Mouse (Mus musculus): Measurements from ENCODE around the gene Atf3. TPM values are rescaled to one million over a fixed set of nuclear protein-coding genes. Genes with fewer than 3 reads are reported as not detected.

Gene Atf3
- polyA plus RNA-seq, 1 experiment from 2014 or later, result 5.6 TPM

DNA sequence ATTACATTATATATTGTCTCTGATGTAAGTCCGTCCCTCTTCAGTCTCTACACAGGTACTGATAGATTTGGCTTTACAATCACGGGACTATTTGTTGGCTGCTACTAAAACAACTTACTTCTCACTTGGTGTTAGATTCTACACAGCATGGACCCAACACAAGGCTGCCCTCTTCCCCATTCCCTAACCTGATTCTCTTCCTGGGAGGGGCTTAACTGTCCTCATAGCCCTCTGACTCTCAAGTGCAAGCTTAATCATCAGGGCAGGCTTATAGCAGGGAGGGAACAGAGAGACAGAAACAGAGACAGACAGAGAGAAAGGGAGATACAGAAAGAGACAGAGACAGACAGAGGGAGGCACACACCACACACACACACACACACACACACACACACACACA lies 86.1 kb downstream of the Atf3 start:
- Histone ChIP-seq H3K9ac (ENCODE audit: low read depth, low read length) (no peak overlapping the region), H3K36me3 (ENCODE audit: control insufficient read depth, insufficient read depth, low read length) (no peaks in the 10 kb centered on the region), H3K4me1 (ENCODE audit: control insufficient read depth, insufficient read depth, low read length) (peaks cover 9% of the 10 kb centered on the region), H3K4me3 (ENCODE audit: low read length) (no peak overlapping the region), H3K4me2 (ENCODE audit: low read depth, low read length) (no peak overlapping the region), H3K27ac (ENCODE audit: low read length) (no peak overlapping the region), H3K9me3 (ENCODE audit: control insufficient read depth, low read length) (no peaks in the 10 kb centered on the region), H3K27me3 (replicated peaks; ENCODE audit: control insufficient read depth, insufficient read depth, low read length) (no peaks in the 10 kb centered on the region)
- 91% methylated on average over 2 of the region's 2 CpGs for WGBS
- no peak for ATAC-seq

DNA sequence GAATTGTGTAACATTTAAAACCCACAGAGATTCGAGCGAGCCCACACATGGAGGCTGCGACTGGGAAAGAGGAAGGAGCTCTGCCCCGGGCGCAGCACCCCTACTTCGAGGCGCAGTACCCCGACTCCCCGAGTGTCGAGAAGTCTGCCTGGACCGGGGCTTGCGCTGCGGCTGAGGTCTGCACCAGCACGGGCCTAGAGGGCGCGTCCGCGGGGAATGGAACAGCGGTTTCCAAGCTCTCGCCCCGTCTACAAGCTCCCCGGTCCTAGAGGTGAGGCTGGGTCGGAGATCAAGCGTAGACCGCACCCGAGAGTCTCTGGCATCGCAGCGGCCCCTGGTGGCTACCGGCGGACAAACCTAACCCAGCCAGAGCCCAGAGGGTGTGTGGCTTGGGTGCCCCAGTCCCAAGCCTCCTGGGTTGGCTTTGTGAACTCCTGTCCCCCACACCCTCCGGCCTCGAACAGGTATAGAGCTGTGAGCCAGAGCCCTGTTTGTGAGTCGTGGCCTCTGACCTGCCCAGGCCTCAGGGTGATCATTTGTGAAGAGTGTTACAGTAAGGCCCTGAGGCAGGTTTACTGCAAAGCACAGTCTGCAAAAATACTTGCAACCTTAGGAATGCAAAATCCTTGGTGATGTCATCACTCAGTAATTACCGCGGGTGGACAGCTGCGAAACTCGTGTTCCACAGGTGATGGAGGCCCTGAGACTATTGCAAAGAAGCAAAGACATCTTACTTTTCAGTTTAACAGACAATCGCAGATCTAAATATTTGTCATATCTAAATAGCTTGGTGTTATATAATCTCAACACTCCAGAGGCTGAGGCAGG lies 91.8 kb downstream of the Atf3 start:
- Histone ChIP-seq H3K27me3 (replicated peaks; ENCODE audit: control insufficient read depth, insufficient read depth, low read length) (no peaks in the 10 kb centered on the region), H3K36me3 (ENCODE audit: control insufficient read depth, insufficient read depth, low read length) (no peaks in the 10 kb centered on the region), H3K9me3 (ENCODE audit: control insufficient read depth, low read length) (no peaks in the 10 kb centered on the region), H3K9ac (ENCODE audit: low read depth, low read length) (peak overlapping the region; percentile 55), H3K4me2 (ENCODE audit: low read depth, low read length) (peak overlapping the region; percentile 60), H3K27ac (ENCODE audit: low read length) (no peak overlapping the region), H3K4me1 (ENCODE audit: control insufficient read depth, insufficient read depth, low read length) (no peaks in the 10 kb centered on the region), H3K4me3 (ENCODE audit: low read length) (peak overlapping the region; percentile 38)
- ATAC-seq, result peak; percentile 96
- WGBS, result 16% methylated on average over 38 of the region's 38 CpGs

DNA sequence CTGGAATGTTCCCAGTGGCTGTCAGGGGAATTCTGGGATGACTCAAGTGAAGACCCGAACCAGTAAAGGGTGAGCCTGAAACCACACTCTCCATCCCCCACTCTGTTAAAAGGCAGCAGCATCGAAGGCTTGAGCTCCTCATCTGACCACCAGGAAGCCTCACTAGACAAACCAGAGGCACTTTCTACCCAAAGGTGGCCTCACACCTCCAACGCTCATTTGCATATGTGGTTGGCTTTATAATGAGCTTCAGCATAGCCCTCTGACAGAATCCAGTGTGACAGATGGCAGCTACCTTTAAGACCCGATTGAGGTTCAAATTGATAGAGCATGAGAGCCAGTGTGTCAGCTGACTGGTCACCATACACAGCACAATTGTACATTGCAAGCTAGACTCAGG lies 93.6 kb downstream of the Atf3 start:
- Histone ChIP-seq H3K36me3 (ENCODE audit: control insufficient read depth, insufficient read depth, low read length) (no peaks in the 10 kb centered on the region), H3K4me2 (ENCODE audit: low read depth, low read length) (no peak overlapping the region), H3K4me1 (ENCODE audit: control insufficient read depth, insufficient read depth, low read length) (no peaks in the 10 kb centered on the region), H3K9me3 (ENCODE audit: control insufficient read depth, low read length) (no peaks in the 10 kb centered on the region), H3K9ac (ENCODE audit: low read depth, low read length) (no peak overlapping the region), H3K27ac (ENCODE audit: low read length) (no peak overlapping the region), H3K4me3 (ENCODE audit: low read length) (no peak overlapping the region), H3K27me3 (replicated peaks; ENCODE audit: control insufficient read depth, insufficient read depth, low read length) (no peaks in the 10 kb centered on the region)
- ATAC-seq, result no peak
- WGBS, result 66% methylated on average over 4 of the region's 4 CpGs

DNA sequence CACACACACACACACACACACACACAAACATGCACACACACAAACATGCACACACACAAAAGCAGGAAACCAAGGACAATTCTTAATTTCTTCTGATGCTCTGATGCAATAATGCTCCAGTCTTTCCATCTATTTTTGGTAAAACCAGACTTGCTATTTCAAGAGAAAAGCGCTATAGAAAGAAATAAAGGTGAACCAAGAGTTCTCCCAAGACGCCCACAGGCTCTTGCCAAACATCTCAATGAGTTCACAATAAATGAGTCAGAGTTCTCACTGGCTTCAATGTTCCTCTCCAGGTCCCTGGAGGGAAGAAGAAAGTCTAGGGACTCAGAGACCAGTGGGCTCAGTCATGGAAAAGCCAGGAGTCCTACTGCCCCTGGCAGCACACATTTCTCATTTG lies 94.1 kb downstream of the Atf3 start:
- Histone ChIP-seq H3K4me2 (ENCODE audit: low read depth, low read length) (no peak overlapping the region), H3K9me3 (ENCODE audit: control insufficient read depth, low read length) (no peaks in the 10 kb centered on the region), H3K36me3 (ENCODE audit: control insufficient read depth, insufficient read depth, low read length) (no peaks in the 10 kb centered on the region), H3K27me3 (replicated peaks; ENCODE audit: control insufficient read depth, insufficient read depth, low read length) (no peaks in the 10 kb centered on the region), H3K27ac (ENCODE audit: low read length) (no peak overlapping the region), H3K4me1 (ENCODE audit: control insufficient read depth, insufficient read depth, low read length) (no peaks in the 10 kb centered on the region), H3K9ac (ENCODE audit: low read depth, low read length) (no peak overlapping the region), H3K4me3 (ENCODE audit: low read length) (no peak overlapping the region)
- 77% methylated on average over 2 of the region's 2 CpGs for WGBS
- no peak for ATAC-seq

DNA sequence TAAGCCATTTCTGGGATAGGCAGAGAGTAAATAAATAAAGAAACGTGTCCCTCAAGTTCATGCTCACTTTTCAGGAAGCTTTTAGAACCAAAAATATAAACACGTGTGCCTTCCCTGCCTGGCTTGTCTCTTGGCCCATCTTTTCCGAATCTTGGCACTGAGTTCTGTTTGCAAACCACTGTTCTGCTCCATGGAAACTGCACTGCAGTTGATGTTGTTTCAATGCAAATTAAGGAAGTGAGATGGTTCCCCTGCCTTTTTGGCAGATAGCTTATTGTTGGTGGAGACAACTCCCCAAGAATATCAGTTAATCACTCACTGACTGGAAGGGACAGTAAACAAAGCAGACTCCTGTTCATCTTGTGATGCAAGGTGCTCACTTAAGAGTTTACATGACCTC lies 95.1 kb downstream of the Atf3 start:
- Histone ChIP-seq H3K9ac (ENCODE audit: low read depth, low read length) (no peak overlapping the region), H3K36me3 (ENCODE audit: control insufficient read depth, insufficient read depth, low read length) (no peaks in the 10 kb centered on the region), H3K4me2 (ENCODE audit: low read depth, low read length) (no peak overlapping the region), H3K9me3 (ENCODE audit: control insufficient read depth, low read length) (no peaks in the 10 kb centered on the region), H3K27me3 (replicated peaks; ENCODE audit: control insufficient read depth, insufficient read depth, low read length) (no peaks in the 10 kb centered on the region), H3K4me1 (ENCODE audit: control insufficient read depth, insufficient read depth, low read length) (no peaks in the 10 kb centered on the region), H3K4me3 (ENCODE audit: low read length) (no peak overlapping the region), H3K27ac (ENCODE audit: low read length) (no peak overlapping the region)
- no peak for ATAC-seq
- WGBS, result 59% methylated on average over 3 of the region's 3 CpGs

Other genes starting within 250 kb of the Atf3 start
- 11.9 and 12.3 TPM in 2 replicates for gene Vash2, start 238.7 kb downstream of the Atf3 start, polyA plus RNA-seq (2015; fragmentation: Nextera tagmentation; extraction: Ambion mirVana)
- gene Flvcr1, start 191.9 kb downstream of the Atf3 start, polyA plus RNA-seq (2015; fragmentation: Nextera tagmentation; extraction: Ambion mirVana), result 8.4 and 14.2 TPM in 2 replicates
- gene Spata45, start 181.4 kb downstream of the Atf3 start, polyA plus RNA-seq (2015; fragmentation: Nextera tagmentation; extraction: Ambion mirVana), result 0.61 TPM in 1 of 2 replicates, not detected in the other
- 13.4 and 13.9 TPM in 2 replicates for gene Tatdn3, start 155.1 kb downstream of the Atf3 start, polyA plus RNA-seq (2015; fragmentation: Nextera tagmentation; extraction: Ambion mirVana)
- 14.0 and 16.2 TPM in 2 replicates for gene Nsl1, start 155.0 kb downstream of the Atf3 start, polyA plus RNA-seq (2015; fragmentation: Nextera tagmentation; extraction: Ambion mirVana)
- 8.4 and 9.0 TPM in 2 replicates for gene Batf3, start 120.2 kb downstream of the Atf3 start, polyA plus RNA-seq (2015; fragmentation: Nextera tagmentation; extraction: Ambion mirVana)
- not detected in 2 replicates for gene Fam71a, start 53.2 kb downstream of the Atf3 start, polyA plus RNA-seq (2015; fragmentation: Nextera tagmentation; extraction: Ambion mirVana)
- 83.3 and 88.7 TPM in 2 replicates for gene Nenf, start 100.2 kb upstream of the Atf3 start, polyA plus RNA-seq (2015; fragmentation: Nextera tagmentation; extraction: Ambion mirVana)
- gene Tmem206, start 107.9 kb upstream of the Atf3 start, polyA plus RNA-seq (2015; fragmentation: Nextera tagmentation; extraction: Ambion mirVana), result 18.2 and 19.3 TPM in 2 replicates
- 11.3 and 11.8 TPM in 2 replicates for gene Ppp2r5a, start 185.2 kb upstream of the Atf3 start, polyA plus RNA-seq (2015; fragmentation: Nextera tagmentation; extraction: Ambion mirVana)